Mouse (Mus musculus) left cerebral cortex, adult 9 months (tissue): ENCODE results near the gene Tmprss12.
"Not testable (repeated sequence)": the region's sequence is repeated elsewhere in the genome, so short reads cannot be mapped to it uniquely, and the experiment has no call there.

Source experiments
- DNase-seq, 2 experiments: peaks; one replicate each; pipeline ENCODE4 v3.0.0; 2022; ENCODE audit warnings: low spot score in 2 of 2

Gene Tmprss12

DNA sequence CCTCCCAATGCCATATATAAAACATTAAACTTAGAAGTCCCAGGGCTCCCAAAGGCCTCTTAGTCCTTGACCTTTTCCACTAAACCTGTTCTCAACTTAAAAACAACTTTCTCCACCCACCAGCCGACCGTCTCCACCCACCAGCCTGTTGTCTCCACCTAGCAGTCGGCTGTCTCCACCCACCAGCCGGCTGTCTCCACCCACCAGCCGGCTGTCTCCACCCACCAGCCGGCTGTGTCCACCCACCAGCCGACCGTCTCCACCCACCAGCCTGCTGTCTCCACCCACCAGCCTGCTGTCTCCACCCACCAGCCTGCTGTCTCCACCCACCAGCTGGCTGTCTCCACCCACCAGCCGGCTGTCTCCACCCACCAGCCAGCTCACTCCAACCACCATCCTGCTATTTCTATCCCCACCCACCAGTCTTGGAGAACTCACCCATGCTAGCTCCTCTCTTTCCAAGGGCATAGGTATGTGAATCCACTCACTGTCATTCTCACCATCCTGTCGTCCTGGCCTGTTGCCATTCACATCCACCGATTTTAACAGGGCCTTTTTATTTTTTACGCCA, 43.5 kb downstream of the Tmprss12 start:
- peak in 1 of 2 experiments; percentile 33 for DNase-seq

DNA sequence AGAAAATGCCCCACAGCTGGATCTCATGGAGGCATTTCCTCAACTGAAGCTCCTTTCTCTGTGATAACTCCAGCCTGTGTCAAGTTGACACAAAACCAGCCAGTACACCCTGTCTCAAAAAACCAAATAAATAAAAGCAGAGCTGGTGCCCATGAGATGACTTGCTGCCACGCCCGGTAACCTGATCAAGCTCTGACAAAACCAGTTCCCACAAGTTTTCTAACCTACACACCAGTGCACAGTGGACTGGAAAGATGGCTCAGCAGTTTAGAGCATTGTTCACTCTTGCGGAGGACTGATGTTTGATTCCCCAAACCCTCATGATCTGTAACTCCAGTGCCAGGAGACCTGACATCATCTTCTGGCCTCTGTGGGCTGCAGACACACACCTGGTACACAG, 44.6 kb downstream of the Tmprss12 start:
- DNase-seq, result no peak

DNA sequence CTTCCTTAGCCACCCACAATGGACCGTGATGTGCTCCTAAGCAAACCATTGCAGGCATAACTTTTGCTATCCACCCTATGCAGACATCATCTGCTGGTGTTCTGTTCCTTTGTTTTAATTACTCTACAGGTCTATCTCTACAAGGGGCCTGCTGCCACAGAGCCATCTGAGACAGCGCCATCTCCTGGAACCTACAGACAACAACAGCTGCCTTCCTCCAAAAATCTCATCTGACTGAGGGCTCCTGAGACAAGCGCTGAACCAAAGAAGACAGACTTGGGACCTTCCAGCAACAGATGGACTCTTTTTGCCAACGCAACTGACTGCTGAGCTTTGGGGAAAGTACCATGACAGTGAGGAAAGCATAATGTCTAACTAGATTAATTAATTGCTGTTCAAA, 47.5 kb downstream of the Tmprss12 start:
- DNase-seq, result not testable (repeated sequence)

DNA sequence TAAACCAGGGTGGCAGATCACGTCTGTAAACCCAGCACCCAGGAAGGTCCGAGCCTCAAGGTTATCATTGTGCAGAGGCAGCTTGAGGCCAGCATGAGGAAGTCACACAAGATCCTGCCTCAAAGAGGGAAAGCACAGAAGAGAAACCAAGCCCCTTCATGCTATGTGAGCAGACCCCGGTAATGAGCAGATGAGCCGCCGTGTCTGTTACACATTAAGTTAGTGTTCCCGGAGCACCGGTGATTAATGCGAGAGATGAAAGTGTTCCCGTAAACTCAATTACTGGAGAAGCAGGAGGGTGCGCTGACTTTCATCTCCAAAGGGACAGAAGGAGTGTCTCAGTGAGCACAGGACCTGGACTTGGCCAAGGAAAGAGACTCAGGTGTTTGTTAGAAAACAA, 48.7 kb downstream of the Tmprss12 start:
- DNase-seq, result not testable (repeated sequence)

DNA sequence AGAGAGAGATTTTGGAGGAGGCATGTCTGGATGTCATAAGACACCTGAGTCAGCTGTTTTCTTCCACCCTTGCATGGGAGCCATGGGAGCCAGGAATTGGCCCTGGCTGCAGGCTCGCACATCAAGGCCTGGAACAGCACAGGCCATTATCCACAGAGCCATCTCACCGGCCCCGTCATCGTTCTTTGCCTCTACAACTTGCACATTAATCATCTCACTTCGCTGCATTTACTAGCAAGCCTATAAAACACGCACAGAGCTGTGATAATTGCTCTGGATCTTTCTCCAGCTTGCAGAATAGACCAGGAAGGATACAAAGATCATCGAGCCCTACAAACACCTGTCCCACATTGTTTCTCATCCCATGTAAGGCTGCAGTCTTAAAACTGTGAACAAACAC, 50.1 kb downstream of the Tmprss12 start:
- no peak for DNase-seq

DNA sequence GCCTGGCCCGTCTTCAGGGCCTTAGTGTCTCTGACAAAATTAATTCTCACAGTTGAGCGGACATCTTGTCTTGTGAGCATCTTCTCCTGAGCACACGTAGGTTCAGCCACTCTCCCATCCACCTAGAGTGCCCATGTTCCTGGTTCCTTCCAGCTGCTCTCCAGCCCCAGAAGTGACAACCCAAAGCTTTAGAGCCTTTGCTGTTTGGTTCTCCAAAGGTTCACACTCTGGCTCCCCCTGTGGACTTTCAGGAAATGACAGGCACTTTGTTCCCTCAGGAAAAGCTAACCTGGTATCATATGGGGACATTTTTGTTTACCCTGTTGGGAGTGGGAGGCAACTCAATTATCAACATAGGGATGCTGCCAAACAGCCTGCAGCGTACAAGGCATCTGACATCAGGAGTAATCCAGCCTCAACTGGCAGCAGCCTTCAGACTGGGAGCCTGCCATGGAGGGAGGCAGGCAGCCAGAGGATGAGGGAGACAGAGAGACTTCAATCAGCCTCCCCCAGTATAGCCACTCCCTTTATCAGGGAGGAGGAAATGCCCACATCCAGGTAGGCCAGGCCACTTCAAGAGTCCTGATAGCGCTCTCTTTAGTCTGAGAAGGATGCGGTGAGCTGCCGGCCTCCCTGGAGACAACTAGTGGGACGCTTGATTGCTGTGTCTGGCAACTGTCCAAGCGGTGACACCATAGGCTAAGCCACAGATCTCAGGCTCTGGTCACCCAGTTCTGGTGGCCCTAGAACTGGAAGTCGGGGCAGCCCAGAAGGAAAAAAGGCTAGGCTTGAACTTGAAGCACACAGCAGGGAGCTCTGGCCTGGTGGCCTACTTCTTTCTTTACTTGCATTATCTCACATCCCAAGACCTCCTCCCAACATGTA, 51.7 kb downstream of the Tmprss12 start:
- not testable (repeated sequence) for DNase-seq

DNA sequence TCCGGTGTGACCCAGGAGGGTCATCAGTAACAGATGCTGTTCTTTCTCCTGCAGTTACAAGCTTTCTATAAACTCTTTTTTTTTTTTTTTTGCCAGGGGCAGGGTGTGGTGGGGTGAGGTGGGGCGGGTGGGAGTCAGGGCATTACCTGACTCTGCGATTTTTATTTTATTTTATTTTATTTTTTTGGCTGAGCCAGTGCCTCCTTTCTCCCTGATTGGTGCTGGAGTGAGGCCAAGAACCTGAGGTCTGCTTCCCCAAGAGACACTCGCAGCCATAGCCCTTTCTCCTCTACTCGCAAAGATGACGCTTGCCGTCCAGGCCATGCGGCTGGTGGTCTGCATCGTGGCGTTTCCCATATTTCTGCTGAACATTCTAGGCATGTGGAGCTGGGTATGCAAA, 54.0 kb downstream of the Tmprss12 start, which contains the start of gene Mettl7a3:
Gene Mettl7a3, plus strand, starts transcription at position 301 of the 400 bp plus-strand sequence.
- DNase-seq, result no peak

DNA sequence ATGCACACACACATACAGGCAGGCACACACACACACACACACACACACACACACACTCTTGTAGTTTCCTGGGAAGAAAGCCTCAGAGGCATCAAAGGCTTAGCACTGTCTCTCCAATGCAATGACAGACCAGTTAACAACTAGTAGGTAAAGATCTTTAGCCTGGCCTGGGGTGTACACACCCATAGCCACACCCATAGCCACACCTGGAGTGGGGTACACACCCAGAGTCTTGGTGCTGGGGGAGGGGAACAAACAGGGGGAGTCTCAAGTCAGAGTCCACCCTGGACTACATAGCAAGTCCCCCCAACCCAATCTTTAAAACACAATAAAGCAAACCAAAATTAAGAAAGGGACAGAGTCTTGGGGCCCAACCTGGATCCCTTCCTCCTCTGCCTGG, 56.7 kb downstream of the Tmprss12 start:
- not testable (repeated sequence) for DNase-seq

DNA sequence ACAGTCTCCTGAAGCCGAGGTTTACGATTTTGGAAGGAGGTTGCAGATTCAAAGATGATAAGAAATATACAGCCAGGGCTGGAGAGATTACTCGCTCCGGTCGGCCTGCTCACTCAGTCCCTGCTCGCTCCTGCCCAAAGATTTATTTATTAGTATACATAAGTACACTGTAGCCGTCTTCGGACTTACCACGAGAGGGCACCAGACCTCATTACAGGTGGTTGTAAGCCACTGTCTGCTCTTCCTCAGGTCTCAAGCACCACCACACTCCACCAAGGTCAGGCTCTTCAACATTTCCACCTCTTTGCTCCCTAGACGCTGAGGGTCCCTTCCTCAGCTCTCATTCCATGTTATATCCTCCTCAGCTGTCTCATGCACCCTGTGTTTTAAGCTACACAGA, 57.2 kb downstream of the Tmprss12 start:
- peak in 1 of 2 experiments; percentile 53 for DNase-seq

DNA sequence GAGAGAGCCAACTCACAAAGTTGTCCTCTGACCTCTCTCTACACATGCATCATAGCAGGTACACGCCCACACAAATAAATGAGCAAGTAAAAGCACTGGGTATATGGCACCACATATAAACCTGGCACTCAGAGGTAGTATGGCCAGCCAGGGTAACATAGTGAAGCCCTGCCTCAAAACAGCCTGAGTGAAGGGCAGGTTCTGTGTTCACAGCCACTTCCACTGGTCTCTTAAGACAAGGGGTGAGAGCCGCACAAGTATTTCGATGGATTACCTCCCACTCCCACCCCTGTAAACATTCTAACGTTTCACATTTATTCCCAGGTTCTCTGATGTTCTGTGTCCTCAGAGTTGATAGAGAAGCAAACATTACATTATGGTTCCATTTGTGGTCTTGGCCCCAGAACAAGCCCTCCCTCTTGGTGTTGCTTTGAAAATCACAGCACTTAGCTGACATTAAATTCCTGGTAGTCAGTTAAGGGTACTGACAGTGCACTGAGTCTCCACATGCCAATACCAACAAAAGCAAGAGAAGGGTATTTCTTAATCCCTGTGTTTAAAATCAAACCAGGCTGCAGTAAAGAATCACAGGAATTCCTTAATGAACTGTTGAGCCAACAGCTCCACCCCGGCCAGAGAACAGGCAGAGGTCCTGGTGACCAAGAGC, 60.8 kb downstream of the Tmprss12 start:
- DNase-seq, result not testable (repeated sequence)
